ENCODE assay signal across 29 mouse cellular contexts in genomic region chr15:79453831-79454230, GRCm38 (mm10). TPM values are rescaled to one million over a fixed set of nuclear protein-coding genes. Genes with fewer than 3 reads are reported as not detected.
"Had no signal": no experiment of that assay in that cellular context is flagged by ENCODE, and none has a peak within 500 bp of the region (broad histone marks: within the 10 kb centered on the region; RNA-seq: fewer than 3 reads in every experiment).

No protein-coding gene starts in this region.

- DNase-seq: gastrocnemius, postnatal 14 days; gastrocnemius, postnatal 36 days; heart, adult 2 months; heart, postnatal 14 days; heart, postnatal 36 days; kidney, adult 18-20 months; kidney, adult 8-10 months; kidney, postnatal 10 days; layer of hippocampus, adult 9-11 months; layer of hippocampus, postnatal 36 days; liver; liver, embryonic 13.5 days; liver, postnatal 0 days had no signal

- H3K27me3 ChIP-seq: heart, embryonic 15.5 days; liver, embryonic 13.5 days had no signal

- H3K4me3 ChIP-seq: heart, adult 2 months; heart, embryonic 13.5 days; heart, embryonic 15.5 days; hindbrain, embryonic 13.5 days; hindbrain, embryonic 15.5 days; limb, embryonic 10.5 days; limb, embryonic 12.5 days; liver, embryonic 13.5 days; liver, embryonic 15.5 days had no signal

- H3K36me3 ChIP-seq: heart, embryonic 13.5 days; heart, embryonic 15.5 days; hindbrain, embryonic 13.5 days; hindbrain, embryonic 15.5 days; limb, embryonic 10.5 days; limb, embryonic 12.5 days; liver, embryonic 13.5 days; liver, embryonic 15.5 days had no signal

- H3K27ac ChIP-seq: heart, adult 2 months; heart, embryonic 13.5 days; heart, embryonic 15.5 days; hindbrain, embryonic 13.5 days; hindbrain, embryonic 15.5 days; hindbrain, postnatal 0 days; limb, embryonic 10.5 days; limb, embryonic 12.5 days; liver, embryonic 13.5 days; liver, embryonic 15.5 days had no signal

RNA-seq across cellular contexts. Expression of gene Kcnj4, which starts 51.2 kb away (rescaled TPM):
- total RNA-seq: gastrocnemius, adult 18-20 months; gastrocnemius, postnatal 36 days; hematopoietic stem cell, adult 5-6 weeks had no signal
- polyA plus RNA-seq: gonadal fat pad, adult 2 months; heart, embryonic 11.5 days; hindbrain, embryonic 11.5 days; hindbrain, embryonic 13.5 days; hindbrain, embryonic 15.5 days; hindbrain, postnatal 0 days; intestine, embryonic 16.5 days; kidney, embryonic 14.5 days; limb, embryonic 10.5 days; limb, embryonic 12.5 days; liver, embryonic 11.5 days; liver, embryonic 13.5 days; liver, embryonic 15.5 days; liver, postnatal 0 days had no signal
